Mouse (Mus musculus) gonadal fat pad, adult 2 months (tissue): ENCODE measurements around the gene Fgfr2. TPM values are rescaled to one million over a fixed set of nuclear protein-coding genes. Genes with fewer than 3 reads are reported as not detected.

ENCODE experiments used
- DNase-seq: peaks from one replicate; pipeline ENCODE4 v3.0.0-alpha.2; 2012; ENCODE audit warnings: low read depth
- polyA plus RNA-seq: library from polyadenylated mRNA; depleted of rRNA; stranded (reverse); fragments of >200 nt; gene quantifications from 2 replicates; pipeline ENCODE4 v1.2.3, GENCODE M21; 2012

Fgfr2 gene
- polyA plus RNA-seq, 1 experiment, result 33.3 TPM

DNA sequence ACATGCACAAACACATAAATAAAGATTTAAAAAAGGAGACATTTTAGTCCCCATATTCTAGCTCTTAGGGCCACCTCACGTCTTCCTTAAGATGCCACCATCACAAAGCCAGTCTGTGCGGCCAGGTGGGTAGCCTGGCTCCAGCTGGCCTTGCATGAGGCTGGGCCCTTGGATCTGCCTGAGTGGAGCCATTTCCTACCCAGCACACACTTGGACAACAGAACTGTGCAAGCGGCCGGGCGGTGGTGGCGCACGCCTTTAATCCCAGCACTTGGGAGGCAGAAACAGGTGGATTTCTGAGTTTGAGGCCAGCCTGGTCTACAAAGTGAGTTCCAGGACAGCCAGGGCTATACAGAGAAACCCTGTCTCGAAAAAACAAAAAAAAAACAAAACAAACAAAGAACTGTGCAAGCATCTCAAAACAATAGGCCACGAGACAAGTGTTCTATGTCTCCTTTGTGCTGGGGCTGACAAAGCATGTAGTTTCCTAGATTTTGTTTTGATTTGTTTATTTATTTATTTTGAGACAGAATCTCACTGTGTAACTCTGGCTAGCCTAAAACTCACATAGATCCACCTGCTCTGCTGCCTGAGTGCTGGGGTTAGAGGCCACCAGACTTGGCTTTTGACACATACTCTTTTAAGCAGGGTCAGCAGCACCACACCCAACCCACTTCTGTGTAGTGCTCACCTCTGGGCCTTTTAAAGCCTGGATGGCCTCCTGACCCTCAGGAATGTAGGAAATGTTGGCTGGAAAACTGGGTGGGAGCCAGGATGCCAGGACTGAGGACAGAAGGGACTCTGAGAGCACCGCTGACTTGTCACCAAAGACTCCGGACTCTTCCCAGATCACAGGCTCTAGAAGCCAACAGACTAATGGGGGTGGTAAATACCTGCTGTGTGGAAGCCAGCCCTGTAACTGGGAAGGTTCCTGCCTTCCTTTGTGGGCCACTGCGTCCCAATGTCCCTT, 400.5 kb downstream of the Fgfr2 start:
- DNase-seq, result no peak

DNA sequence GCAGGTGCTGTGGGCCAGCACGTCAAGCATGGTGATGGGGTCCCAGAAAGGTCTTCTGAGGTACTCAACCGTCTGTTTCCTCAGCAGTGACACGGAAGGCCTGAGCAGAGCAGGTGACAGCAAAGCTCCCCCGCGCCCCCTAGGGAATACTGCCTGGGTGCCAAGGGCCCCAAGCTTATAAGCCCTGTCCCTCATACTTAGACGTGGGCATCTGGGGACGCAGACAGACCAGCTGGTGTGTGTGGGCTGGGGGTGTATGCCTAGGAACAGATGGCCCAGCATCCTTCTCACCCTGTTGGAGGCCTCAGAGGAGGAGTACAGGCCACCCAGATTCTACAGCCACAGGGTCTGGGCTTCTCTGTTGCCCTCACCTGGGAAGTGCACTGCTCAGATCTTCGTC, 402.6 kb downstream of the Fgfr2 start:
- no peak for DNase-seq

DNA sequence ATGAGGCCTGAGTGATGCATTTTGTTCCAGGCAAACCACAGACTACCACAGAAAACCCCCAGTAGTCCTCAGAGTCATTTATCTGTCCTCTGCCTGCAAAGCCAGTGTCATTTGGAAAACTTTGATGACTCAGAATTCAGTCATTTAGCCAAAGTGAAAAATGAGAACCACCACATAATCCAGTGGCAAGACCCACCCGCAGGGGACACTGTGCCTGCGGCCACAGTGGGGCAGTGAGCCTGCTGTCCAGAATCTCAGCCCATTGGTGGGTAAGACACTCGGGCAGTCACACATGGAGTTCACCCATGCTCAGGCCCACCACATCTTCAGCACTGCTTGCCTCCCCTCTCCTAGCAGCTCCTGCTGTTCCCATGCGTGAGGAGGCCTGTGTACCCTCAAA, 403.6 kb downstream of the Fgfr2 start:
- no peak for DNase-seq

DNA sequence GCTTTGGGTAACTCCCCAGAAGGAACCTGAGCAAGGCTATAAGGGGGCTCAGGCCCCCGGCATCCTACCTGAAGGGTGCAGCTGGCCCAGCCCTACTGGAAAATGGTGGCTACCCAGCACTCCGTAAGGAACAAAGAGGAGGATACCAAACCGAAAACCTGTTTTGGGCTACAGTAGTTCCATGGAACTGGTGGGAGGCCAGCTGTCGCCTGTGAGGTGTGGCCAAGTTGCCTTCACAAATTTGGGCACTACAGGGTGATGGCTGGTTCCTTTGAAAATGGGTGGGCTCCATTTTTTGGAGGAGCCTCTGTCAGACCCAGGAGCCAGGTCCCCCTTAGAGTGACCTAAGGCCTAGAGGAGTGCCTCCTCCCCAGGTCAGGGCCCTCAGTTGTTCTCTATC, 407.9 kb downstream of the Fgfr2 start:
- no peak for DNase-seq

DNA sequence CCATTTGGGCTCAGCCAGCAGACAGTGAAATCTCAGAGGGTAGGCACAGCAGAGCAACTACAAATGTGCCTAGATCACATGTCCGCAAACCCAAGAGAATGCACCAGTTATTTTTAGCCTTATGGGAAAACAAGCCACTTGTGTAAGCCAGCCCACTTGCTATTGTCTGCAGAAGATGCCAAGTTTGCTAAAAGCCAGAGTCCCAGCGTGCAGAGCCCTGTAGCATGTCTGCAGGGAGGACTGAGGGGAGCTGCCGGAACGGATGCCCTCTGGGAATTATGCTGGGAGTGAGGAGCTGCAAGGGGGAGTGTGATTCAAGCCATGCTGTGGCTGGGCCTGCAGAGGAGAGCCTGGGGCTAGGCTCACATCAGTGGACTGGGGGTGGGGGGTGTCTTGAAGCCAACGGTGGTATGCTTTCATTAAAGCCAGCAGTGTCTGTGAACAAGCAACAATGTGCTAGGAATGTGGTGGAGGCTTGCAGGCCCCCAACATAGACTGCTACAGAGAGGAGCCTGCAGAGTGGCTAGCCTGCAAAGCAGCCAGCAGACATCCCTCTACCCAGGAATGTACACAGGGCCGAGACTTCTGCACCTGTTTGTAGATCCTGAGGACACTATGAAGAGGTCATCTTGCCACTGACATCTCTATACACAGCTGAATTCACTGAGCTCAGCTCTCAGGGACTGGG, 408.8 kb downstream of the Fgfr2 start:
- DNase-seq, result no peak

DNA sequence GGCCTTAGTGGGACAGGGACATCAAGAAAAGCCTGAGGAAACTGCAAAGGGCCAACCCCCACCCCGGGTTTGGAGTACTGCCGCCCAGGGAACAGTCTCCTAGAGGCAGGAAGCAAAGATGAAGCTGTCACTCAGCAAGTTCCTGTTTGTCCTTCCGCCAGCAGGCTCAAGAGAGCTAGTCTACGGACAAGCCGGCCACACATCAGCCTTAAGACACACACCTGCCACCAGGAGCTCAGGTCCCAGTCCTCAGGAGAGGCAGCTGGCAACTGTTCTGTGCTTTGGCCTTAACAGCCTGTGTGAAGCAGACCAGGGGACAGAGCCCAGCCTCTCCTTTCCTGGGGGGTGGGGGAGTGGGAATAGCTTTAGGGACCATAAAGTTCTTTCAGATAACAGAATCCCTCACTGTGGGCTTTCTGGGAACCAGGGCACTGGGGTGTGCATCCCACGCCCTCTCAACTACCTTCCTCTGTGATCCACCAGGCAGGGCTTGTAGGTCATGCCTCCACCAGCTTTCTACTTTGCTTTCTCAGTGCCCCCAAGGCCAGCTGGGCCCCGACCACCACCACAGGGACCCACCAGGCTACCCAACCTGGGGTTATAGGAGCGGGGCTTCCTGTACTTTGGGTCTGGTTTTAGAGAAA, 409.5 kb downstream of the Fgfr2 start:
- DNase-seq, result no peak

DNA sequence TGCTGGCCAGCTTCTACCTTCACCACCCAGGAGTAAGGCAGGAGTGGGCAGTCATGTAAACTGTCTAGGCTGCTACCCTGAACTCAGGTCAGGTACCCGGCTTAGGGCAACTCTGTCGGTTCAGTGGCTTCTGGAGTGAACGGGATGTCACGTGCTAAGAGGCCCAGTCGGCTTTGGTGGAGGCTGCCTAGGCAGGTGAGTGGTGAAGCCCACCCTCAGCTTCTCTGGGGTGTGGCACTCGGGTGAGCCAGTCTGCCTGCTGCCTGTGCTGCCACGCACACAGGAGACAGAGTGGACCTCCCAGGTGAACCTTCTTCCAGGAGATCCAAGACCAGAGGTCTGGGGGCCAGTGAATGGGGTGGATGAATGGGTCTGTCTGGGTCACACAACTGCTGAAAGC, 410.2 kb downstream of the Fgfr2 start:
- DNase-seq, result no peak

DNA sequence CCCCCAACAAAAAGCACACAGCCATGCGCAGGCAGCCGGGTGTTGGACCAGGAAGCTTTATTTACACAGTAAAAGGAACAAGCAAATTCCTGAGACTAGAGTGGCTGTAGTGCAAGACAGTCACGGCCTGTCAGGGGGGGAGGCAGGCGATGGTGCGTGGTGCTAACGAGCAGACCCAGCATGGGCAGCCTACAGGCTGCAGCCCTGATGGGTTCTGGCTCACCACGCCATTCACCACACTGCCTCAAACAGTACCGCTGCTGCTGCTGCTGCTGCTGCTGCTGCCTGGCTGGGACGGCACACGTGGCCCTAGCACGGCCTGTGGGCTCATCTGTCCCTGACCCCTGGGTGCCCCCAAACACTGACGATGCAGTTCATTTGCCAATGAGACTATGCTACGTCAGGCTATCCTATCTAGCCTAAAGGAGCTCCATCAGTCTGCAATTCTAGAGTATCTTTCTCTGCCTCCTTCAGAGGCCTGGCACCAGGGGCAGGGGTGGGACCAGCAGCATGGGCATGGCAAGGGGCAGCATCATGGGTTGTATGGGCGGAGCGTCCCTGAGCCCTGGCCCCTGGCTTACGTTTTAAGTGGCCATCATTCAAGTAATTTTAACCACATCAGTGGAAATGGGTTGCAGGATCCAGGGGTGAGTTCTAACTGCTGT, 411.0 kb downstream of the Fgfr2 start:
- DNase-seq, result no peak

DNA sequence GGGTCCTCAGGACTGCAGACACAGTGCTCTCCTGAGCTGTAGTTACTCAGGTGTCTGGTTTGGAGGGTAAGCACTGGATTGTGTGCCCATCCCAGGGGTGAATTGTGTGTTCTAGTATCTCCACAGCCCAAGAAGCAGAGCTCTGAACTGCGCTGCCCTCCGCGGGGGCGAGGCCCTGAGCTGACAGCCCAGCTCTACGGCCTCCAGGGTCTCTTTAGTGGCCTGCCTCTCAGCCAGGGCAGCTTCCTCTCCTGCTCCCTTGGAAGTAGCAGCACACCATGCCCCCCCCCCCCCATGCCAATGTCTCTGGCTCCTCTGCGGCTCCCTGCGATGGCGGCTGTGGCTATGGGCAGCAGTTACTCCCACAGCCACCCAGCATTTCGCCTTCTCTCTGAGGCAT, 411.6 kb downstream of the Fgfr2 start:
- DNase-seq, result no peak

DNA sequence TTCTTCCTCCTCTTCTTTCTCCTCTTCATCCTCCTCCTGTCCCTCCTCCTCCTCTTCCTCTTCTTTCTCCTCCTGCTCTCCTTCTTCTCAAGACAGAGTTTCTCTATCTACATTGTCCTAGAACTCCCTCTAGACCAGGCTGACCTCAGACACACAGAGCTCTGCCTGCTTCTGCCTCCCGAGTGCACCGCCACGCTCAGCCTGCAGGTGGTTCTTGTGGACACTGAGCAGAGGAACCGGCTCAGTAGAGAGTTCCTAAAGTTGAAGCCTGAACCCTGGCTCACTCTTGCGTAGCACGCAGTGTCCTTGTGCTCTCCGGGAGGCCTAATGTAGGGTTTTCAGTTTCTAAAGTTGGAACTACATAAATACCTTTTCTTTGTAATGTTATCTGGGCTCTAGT, 418.0 kb downstream of the Fgfr2 start:
- no peak for DNase-seq

DNA sequence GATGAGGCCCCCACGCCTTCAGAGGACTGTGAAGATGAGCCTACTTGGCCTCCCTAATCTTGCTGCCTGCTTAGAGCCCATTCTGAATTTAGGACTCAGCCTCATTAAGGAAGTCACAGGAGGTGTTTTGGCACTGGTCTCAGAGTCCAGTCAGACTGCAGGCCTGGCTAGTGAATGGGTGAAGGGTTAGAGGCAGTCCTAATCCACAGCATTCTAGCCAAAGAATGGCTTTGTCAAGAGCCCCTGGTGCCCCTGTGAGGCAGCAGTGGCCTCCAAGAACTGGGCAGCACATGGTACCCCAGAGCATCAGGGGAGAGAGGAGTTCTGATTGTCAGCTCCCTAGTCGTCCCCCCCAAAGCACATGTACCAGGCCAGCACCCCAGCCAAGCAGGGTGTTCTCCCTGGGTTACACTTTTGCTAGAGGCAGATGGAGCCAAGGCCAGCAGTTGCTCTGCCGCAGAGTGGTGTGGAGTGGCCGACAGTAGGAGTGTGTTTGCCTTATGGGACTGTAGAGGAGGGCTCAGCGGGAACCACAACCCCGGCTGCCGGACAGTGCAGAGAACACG, 418.8 kb downstream of the Fgfr2 start:
- DNase-seq, result no peak

DNA sequence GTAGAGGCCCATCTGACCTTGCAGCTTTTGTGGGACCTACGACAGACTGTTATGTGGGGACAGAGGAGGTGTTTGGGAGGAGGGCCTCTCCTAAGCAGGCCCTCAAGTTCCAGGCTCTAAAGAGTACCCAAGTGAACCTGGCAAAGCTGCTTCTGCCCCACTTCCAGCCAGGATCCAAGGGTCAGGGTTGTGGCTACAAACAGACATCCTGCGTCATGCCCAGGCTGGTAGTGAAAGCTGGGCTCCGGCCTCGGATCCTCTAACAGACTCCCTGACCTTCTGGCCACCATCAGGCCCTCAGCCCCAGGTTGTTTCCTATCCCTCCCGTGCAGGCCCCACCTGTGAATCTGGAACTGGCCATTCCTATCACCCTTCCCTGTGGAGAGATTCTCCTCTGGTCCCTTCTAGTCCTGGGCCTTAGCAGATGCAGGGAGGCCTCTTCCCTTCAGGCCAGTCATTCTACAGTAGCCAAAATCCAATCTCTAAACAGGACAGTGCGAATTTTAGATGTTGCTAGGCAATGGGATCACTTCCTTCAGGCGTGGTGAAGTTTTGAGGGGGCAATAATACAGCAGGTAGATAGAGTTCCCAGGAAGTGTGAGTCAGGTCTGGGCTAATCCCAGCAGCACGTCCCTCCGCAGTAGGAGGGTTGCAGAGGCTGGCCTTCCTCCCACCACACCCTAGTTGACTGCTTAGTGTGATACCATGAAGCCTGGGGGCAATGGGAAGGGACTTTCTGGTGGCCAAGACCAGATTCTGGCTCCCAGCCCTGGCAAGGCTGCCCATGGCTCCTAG, 419.4 kb downstream of the Fgfr2 start:
- DNase-seq, result no peak

DNA sequence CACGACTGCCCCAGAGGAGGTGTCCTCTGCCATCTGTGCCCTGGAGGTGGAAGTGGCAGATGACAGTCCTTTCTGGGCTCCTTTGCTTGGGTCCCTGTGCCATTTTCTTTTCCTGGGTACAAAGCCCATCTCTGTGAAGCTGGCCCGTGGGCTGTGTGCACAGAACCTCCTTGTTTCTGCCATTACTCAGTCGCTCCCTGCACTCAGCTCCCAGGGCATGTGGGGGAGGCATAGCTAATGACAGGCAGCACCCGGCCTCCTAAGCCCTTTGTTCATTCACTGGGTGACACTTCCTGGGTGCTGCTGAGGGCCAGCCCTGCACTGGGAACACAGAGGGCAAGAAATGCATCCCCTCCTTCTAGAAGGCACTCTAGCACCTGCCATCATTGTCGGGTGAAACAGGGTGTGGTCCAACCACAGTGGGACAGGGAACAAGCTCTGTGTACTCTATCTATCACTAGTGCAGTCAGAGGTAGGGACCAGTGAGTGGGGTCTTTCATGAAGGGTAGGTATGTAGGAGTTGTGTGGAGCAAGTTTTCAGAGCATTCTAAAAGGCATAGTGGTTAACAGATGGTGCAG, 420.6 kb downstream of the Fgfr2 start:
- no peak for DNase-seq

DNA sequence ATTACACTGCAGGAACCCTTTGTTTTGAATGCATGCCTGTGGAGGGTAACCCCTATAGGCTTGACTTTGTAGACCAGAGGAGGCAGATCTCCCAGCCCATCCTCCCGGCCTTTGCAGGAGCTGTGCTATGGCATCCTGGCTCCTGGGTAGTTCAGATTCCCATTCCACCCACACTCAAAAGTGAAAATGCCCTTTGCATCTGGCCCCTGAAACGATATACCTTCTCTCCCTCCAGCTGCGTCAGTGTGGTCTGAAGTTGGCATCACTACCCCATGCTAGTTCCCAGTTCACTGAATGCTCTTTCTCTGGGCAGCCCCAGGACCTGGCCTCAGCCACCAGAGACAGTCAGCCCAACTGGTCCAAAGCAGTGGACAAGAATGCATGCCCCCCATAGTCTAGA, 421.1 kb downstream of the Fgfr2 start:
- DNase-seq, result no peak

DNA sequence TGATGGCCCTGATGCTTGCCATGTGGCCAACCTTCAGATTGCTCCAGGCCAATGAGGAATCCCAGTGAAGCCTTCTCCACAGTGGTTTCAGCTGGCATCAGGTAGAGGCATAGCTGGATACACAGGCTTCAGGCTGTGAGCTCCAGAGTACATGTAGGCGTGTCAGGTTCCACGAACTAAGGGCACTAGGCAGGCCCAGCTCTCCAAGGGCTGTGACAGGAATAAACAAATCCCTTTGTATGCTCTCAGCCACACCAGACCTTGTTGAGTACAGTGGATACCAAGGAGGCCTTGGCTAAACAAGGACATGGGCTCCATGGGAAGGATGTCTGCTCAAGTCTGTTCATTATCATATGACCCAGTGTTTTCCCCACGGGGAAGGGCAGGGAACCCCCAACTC, 421.7 kb downstream of the Fgfr2 start:
- no peak for DNase-seq

DNA sequence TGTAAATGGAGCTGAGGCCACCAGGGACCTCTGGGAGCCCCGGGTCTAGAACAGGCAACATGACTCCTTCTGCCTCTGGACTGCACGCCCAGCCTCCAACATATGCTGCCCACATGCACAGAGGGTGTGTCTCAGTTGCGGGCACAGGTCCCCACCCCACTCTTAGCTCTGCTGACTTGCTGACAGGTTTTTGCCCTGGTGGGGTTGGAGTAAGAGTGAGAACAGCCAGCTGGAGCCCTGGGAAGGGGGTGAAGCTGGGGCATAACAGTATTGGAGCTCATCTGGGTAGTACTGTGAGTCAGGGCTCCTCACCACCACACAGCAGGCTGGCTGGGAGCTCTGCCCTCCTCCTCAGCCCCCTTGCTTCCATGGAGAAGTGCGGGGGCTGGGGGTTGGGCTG, 423.0 kb downstream of the Fgfr2 start:
- DNase-seq, result no peak

DNA sequence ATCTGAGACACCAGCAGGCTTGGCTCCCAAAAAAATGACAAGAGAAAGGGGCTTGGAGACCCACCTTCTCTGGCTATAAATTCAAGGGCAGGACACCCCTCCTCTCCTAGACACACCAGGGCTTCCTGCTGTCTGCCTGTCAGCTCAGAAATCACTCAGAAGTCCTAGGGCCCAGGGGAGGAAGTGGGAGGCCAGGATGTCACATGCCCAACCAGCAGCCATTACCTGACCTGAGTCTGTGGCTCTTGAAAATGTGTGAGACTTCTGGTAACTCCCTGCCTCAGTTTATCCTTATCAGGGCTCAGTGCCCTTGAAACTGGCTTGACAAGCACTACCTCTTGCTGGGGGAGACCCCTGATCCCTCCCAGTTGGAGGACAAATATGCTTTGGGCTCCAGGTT, 423.5 kb downstream of the Fgfr2 start:
- DNase-seq, result no peak

DNA sequence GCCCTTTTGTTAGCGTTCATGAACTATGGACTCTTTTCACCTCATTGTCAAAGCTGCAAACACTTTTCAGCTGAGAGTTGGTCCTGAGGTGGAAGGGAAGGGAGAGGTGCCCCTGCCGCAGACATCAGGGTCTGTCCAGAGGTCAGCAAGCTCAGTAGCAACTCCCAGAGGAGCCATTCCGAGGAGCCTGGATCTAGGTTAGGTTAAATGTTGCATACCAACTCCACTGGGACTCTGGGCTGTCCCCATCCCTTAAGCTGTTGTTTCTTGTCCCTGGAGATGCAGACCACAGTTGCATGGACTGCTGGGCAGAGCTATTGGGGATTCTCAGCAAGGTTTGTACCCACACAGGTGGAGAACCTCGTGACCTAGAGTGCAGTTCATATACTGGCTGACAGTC, 424.0 kb downstream of the Fgfr2 start:
- DNase-seq, result no peak

DNA sequence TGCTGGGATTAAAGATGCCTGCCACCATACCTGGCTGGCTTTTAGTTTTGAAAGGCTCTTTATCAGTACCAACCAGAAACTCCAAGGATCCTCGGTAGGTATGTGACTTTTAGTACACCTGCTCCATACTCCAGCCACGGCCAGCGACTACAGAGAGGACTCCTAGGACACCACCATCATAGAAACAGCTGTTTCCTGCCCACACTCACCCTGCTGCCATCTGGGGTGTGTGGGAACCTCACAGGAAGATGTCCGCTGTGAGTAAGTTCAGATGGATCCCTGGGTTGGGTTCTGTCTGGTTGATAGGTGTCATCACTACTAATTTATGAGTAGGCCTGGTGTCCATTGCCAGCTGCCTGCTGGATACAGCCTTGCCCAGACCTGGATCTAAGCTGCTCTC, 424.4 kb downstream of the Fgfr2 start:
- DNase-seq, result no peak

DNA sequence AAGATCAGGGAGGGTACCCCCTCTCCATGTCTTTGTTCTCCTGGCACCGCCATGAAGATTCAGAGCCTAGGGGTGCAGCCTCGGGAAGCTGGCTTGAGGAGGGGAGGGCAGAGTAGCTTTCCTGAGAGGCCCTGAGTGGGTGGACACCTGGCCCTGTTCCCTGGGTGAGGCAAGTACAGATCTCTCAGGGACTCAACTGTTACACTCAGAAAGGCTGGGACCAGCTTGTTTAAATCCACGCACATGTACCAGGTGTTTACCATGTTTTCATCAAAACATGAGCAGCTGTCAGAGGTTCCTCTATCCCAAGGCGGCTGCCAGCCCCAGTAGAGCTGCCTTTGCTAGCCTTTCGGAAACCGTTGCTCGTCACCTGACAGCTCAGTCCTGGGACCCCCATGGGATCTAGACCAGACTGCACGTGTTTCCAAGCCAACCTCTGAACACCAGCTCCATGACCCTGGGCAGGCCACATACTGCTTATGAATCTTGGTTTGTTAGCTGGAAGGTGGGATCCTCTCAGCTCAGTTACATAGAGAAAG, 425.8 kb downstream of the Fgfr2 start:
- DNase-seq, result no peak
